Mouse (Mus musculus) liver, embryonic 16.5 days (tissue): ENCODE measurements around the gene Opa1. TPM values are rescaled to one million over a fixed set of nuclear protein-coding genes. Genes with fewer than 3 reads are reported as not detected.

Experiments used
- ATAC-seq: fragments of 200-750 bp; cut with Nextera tagmentation; 2 replicates; pipeline ENCODE4 v1.8.0; 2017; ENCODE audit warnings: low read depth, mild to moderate bottlenecking, moderate number of reproducible peaks, moderate library complexity
- H3K27ac ChIP-seq: fragments of 300-500 bp; sonication (generic); 2 replicates; pipeline ENCODE4 v1.5.1; 2014; ENCODE audit warnings: mild to moderate bottlenecking, low read length
- H3K27me3 ChIP-seq: fragments of 300-500 bp; sonication (generic); 2 replicates; pipeline ENCODE4 v1.6.1; 2014; ENCODE audit warnings: low read depth, low read length, mixed read lengths; ENCODE audit not compliant: control insufficient read depth, insufficient read depth
- H3K36me3 ChIP-seq: fragments of 300-500 bp; sonication (generic); 2 replicates; pipeline ENCODE4 v1.6.1; 2014; ENCODE audit warnings: mild to moderate bottlenecking; ENCODE audit not compliant: control insufficient read depth, insufficient read depth
- H3K4me1 ChIP-seq: fragments of 300-500 bp; sonication (generic); 2 replicates; pipeline ENCODE4 v1.6.1; 2014; ENCODE audit warnings: low read depth, low read length, mixed read lengths; ENCODE audit not compliant: control insufficient read depth
- H3K4me2 ChIP-seq: fragments of 300-500 bp; sonication (generic); 2 replicates; pipeline ENCODE4 v1.6.1; 2014; ENCODE audit warnings: low read depth, low read length, mixed read lengths
- H3K4me3 ChIP-seq: fragments of 300-500 bp; sonication (generic); 2 replicates; pipeline ENCODE4 v1.5.1; 2014; ENCODE audit warnings: low read depth, mild to moderate bottlenecking, low read length
- H3K9ac ChIP-seq: fragments of 300-500 bp; sonication (generic); 2 replicates; pipeline ENCODE4 v1.6.1; 2014; ENCODE audit warnings: low read depth, low read length
- H3K9me3 ChIP-seq: fragments of 300-500 bp; sonication (generic); replicated peaks from 2 replicates; pipeline ENCODE4 v1.6.1; 2016; ENCODE audit warnings: low read length; ENCODE audit not compliant: control insufficient read depth
- WGBS: fragments of 180-500 bp; shearing (Covaris S2); extraction: QIAGEN DNeasy Blood & Tissue Kit; methylation state at CpG from one replicate; pipeline ENCODE4 v1.1.7; 2014; ENCODE audit not compliant: insufficient replicate concordance; 5-methylcytosine and 5-hydroxymethylcytosine counted together
- polyA plus RNA-seq: library from polyadenylated mRNA; unstranded; fragments of >200 nt; fragmentation: Nextera tagmentation; extraction: Ambion mirVana; gene quantifications from 2 replicates; pipeline ENCODE4 v1.2.1, GENCODE M21; 2015

Gene Opa1
- polyA plus RNA-seq, 1 experiment from 2014 or later, result 16.2 TPM

DNA sequence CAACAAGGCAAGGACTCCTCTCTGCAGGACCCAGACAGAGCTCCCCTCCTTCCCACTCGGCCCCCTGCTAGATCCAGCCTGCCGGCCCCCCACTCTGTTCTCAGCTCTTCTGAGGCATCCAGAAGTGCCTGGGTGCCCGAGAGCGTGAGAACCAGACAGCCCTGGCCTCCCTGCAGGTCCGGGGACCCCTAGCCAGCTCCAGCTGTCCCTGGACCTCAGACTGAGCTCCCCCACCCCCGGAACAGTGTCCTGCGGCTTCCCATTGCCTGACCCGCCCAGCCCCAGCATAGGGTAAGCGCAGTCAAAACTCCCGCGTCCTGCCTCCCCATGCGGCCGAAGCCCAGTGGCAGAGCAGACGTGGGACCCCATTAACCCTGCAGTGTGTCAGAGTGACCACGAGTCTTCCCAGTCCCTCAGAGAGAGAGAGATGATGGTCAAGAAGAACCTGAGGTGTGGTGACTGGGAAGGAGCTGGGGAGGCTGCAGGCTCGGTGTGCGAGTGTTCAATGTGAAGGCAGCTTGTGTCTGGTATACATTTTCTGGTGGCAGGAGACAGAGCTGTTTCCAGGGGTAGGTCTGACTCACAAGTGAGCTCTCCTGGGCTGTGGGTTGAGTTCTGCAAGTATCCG, 101.5 kb downstream of the Opa1 start:
- no peak overlapping the region for H3K27ac ChIP-seq
- no peaks in the 10 kb centered on the region for H3K36me3 ChIP-seq
- no peak for ATAC-seq
- H3K4me1 ChIP-seq, result no peaks in the 10 kb centered on the region
- no peak overlapping the region for H3K9ac ChIP-seq
- no peaks in the 10 kb centered on the region for H3K27me3 ChIP-seq
- H3K9me3 ChIP-seq, result no peaks in the 10 kb centered on the region
- 67% methylated on average over 18 of the region's 18 CpGs for WGBS
- no peak overlapping the region for H3K4me2 ChIP-seq
- no peak overlapping the region for H3K4me3 ChIP-seq

DNA sequence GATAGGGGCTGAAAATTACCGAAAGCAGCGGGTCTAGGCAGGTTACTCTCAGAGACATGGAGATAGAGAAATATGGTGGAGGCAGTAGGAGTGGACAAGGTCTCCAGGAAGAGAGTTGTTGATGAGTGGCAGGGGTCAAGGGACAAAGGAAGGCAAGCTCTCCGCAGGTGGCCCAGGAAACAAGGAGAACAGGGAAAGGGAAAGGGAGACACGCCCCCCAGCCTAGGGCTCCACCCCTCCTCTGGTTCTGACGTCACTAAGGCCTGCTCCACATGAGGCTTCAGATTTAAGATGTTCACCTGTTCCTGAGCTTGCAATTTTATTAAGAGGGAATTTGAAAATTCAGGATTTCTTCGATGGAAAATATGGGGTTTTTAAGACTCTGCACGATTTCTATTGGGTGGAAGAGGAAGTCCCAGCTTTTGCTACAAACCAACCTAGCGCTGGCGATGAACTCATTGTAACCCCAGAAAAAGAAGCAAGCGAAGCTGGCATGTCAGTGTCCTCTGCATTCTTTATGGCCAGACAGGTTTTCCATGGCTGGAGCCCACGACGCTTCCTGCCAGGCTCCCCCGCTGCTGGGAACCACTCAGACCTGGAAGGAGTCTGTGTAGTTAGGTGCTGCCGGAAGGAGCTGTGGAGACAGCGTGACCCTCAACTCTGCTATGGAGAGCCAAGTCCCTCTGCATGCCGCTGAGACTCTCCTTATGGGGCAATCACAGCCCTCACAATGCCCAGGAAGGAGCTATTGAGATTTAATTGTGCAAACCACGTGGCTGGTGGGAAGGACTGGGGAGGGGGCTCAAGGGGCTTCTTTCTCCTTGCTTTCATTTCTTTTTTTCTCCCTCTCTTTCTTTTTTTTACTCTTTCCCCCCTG, 103.7 kb downstream of the Opa1 start:
- Histone ChIP-seq H3K36me3 (no peaks in the 10 kb centered on the region), H3K27me3 (no peaks in the 10 kb centered on the region), H3K4me2 (no peak overlapping the region), H3K27ac (no peak overlapping the region), H3K9me3 (no peaks in the 10 kb centered on the region), H3K9ac (no peak overlapping the region), H3K4me3 (no peak overlapping the region), H3K4me1 (no peaks in the 10 kb centered on the region)
- 43% methylated on average over 17 of the region's 17 CpGs for WGBS
- ATAC-seq, result no peak

DNA sequence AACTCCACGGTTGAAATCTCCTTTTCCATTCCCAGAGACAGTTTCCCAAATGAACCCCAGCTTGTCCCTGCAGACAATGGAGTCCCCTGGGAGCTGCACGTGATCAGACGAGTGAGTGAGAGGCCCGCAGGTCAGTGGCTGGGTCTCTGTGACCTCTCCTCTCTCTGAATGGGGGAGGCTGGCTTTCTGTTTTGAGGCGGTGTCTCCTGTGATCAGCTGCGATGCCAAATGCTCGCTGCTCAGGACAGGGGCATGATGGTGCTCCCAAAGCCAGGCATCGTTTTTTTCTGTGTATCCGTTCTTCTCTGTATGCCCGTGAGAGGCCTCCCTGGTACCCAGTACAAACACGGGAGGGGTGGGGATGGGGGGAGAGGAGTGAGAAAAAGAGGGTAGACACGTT, 104.4 kb downstream of the Opa1 start:
- H3K27ac ChIP-seq, result no peak overlapping the region
- 25% methylated on average over 12 of the region's 12 CpGs for WGBS
- no peaks in the 10 kb centered on the region for H3K27me3 ChIP-seq
- ATAC-seq, result no peak
- no peaks in the 10 kb centered on the region for H3K9me3 ChIP-seq
- no peak overlapping the region for H3K4me2 ChIP-seq
- H3K4me3 ChIP-seq, result no peak overlapping the region
- H3K9ac ChIP-seq, result no peak overlapping the region
- no peaks in the 10 kb centered on the region for H3K4me1 ChIP-seq
- no peaks in the 10 kb centered on the region for H3K36me3 ChIP-seq

DNA sequence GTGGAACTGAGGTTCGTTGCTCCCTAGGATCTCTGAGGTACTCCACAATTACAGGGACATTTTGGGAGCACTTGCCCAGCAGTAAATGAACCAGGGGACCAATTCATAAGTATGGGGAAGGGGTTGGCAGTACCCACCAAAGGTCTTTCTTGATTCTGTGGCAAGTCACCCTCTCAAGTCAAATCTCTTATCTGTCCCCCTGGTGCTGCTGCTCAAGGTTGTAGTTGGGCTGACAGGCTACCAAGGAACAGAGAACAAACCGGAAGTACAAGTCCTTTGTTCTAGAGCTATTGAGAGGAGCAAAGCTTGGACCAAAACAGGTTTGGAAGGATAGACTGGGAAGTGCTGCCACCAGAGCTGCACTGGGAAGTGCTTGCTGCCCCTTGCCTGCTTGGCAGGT, 105.0 kb downstream of the Opa1 start:
- H3K9ac ChIP-seq, result no peak overlapping the region
- no peaks in the 10 kb centered on the region for H3K27me3 ChIP-seq
- no peak for ATAC-seq
- no peaks in the 10 kb centered on the region for H3K4me1 ChIP-seq
- H3K36me3 ChIP-seq, result no peaks in the 10 kb centered on the region
- H3K4me3 ChIP-seq, result no peak overlapping the region
- no peak overlapping the region for H3K4me2 ChIP-seq
- H3K27ac ChIP-seq, result no peak overlapping the region
- WGBS, result 60% methylated on average over 2 of the region's 2 CpGs
- H3K9me3 ChIP-seq, result no peaks in the 10 kb centered on the region

- 69% methylated on average over 2 of the region's 2 CpGs for WGBS
- no peak for ATAC-seq
- H3K4me2 ChIP-seq, result no peak overlapping the region
- H3K27me3 ChIP-seq, result no peaks in the 10 kb centered on the region
- H3K9me3 ChIP-seq, result no peaks in the 10 kb centered on the region
- H3K4me3 ChIP-seq, result no peak overlapping the region
- H3K27ac ChIP-seq, result no peak overlapping the region
- no peak overlapping the region for H3K9ac ChIP-seq
- H3K36me3 ChIP-seq, result no peaks in the 10 kb centered on the region
- no peaks in the 10 kb centered on the region for H3K4me1 ChIP-seq
Observed at GRCm38 (mm10) chr16:29684641-29685040, 105.5 kb downstream of the Opa1 start.

- no peaks in the 10 kb centered on the region for H3K4me1 ChIP-seq
- ATAC-seq, result no peak
- H3K4me2 ChIP-seq, result no peak overlapping the region
- 51% methylated on average over 6 of the region's 6 CpGs for WGBS
- H3K27ac ChIP-seq, result no peak overlapping the region
- no peaks in the 10 kb centered on the region for H3K9me3 ChIP-seq
- H3K4me3 ChIP-seq, result no peak overlapping the region
- no peak overlapping the region for H3K9ac ChIP-seq
- no peaks in the 10 kb centered on the region for H3K36me3 ChIP-seq
- H3K27me3 ChIP-seq, result no peaks in the 10 kb centered on the region
Observed at GRCm38 (mm10) chr16:29686141-29686540, 107.0 kb downstream of the Opa1 start.

DNA sequence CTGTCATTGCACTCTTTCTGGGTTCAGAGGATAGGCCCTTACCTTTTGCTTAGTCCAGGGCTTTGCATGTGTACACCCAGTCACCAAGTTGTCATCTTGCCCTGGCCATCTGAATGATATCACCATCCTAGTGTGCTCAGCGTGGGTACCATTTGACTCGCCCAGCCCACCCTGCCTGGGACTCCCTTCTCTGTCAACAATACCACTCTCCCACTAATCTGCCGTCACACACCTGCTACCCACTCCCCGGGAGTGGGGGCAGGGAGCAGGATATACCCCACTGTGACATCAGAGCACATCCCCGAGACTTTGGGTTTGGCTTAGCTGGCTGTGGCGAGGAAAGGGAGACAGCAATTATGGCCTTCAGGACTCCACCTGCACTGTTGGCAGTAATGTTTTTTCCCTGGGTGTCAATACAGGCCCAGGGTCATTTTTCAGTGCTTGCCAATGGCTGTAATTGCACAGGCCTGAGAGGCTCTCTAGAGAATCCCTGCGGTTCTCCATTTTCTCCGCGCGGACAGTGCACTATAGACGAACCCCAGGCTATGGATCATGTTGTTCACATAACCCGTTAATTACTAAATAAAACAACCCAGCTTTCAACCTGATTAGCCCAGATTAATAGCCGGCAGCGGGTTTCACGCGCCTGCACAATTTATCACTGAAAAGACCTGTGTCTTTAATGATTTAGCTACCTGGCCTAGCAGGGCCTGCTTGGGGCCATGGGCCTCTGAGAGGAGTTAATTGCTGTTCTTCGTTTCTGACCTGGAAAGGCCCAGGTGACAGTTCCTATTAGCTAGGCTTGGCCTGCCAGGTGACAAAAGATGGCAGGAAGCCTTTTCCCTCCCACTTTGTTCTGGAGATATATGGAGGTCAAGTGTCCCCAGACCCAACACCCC, 109.1 kb downstream of the Opa1 start:
- Histone ChIP-seq H3K27me3 (no peaks in the 10 kb centered on the region), H3K36me3 (no peaks in the 10 kb centered on the region), H3K9me3 (no peaks in the 10 kb centered on the region), H3K27ac (no peak overlapping the region), H3K4me3 (no peak overlapping the region), H3K4me2 (no peak overlapping the region), H3K4me1 (no peaks in the 10 kb centered on the region), H3K9ac (no peak overlapping the region)
- WGBS, result 75% methylated on average over 17 of the region's 17 CpGs
- ATAC-seq, result no peak

GRCm38 (mm10) chr16:29689187-29689819, 110.2 kb downstream of the Opa1 start:
- H3K36me3 ChIP-seq, result no peaks in the 10 kb centered on the region
- H3K4me3 ChIP-seq, result no peak overlapping the region
- no peak for ATAC-seq
- no peak overlapping the region for H3K27ac ChIP-seq
- H3K4me2 ChIP-seq, result no peak overlapping the region
- no peaks in the 10 kb centered on the region for H3K4me1 ChIP-seq
- no peaks in the 10 kb centered on the region for H3K9me3 ChIP-seq
- no peak overlapping the region for H3K9ac ChIP-seq
- no peaks in the 10 kb centered on the region for H3K27me3 ChIP-seq
- 21% methylated on average over 11 of the region's 11 CpGs for WGBS
